Comparison of ENCODE assay signal across 9 mouse cellular contexts in the genomic region with DNA sequence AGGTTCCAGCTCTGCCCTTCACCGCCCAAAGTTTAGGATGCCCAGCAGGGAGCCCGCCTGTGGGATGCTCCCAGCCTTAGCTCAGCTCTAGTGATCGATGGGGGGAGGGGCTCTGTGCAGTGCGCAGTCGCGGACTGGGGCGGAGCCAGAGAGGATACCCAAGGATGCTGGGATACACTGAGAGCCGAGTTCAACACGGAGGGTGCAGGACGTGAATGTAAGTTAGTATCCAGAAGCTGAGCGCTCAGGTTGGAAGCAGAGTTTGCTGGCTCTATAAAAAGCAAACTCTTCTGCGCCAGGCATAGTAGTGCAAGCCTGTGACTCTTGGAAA. TPM values are rescaled to one million over a fixed set of nuclear protein-coding genes. Genes with fewer than 3 reads are reported as not detected.
DNase-seq lines count a peak whose midpoint lies in the region; ATAC-seq lines count a peak whose summit lies in the region.
"Had no signal": no experiment of that assay in that cellular context is flagged by ENCODE, and none has a peak within 500 bp of the region (broad histone marks: within the 10 kb centered on the region; RNA-seq: fewer than 3 reads in every experiment).

TSS of gene Tvp23a (minus strand) at position 99 of the 331 bp plus-strand sequence.

- H3K27me3 ChIP-seq in forebrain, embryonic 12.5 days: no peaks in the 10 kb centered on the region
- no peaks in the 10 kb centered on the region for H3K27me3 ChIP-seq in heart, embryonic 15.5 days
- H3K27me3 ChIP-seq in lung, embryonic 15.5 days: no peaks in the 10 kb centered on the region
- H3K27me3 ChIP-seq: CH12.LX had no signal

- DNase-seq in urinary bladder, postnatal 25 days (ENCODE audit: low spot score): peak; percentile 38
- DNase-seq in urinary bladder, postnatal 10 days (ENCODE audit: low spot score): no peak
- DNase-seq in layer of hippocampus, adult 9-10 months (ENCODE audit: low spot score): peak; percentile 68
- peak; percentile 90 for DNase-seq in retina, postnatal 1 day
- no peak for DNase-seq in thymus, postnatal 14 days

- peak within 1 kb of the TSS; percentile 53 for H3K4me3 ChIP-seq in forebrain, embryonic 12.5 days (replicated peaks)
- H3K4me3 ChIP-seq in heart, embryonic 15.5 days: peak within 1 kb of the TSS; percentile 42
- H3K4me3 ChIP-seq in lung, embryonic 15.5 days: peak within 1 kb of the TSS; percentile 42

- peak within 1 kb of the TSS; percentile 70 for H3K9ac ChIP-seq in forebrain, embryonic 12.5 days
- no peak within 1 kb of the TSS for H3K9ac ChIP-seq in heart, embryonic 15.5 days
- peak within 1 kb of the TSS; percentile 27 for H3K9ac ChIP-seq in lung, embryonic 15.5 days

- H3K9me3 ChIP-seq in forebrain, embryonic 12.5 days: no peaks in the 10 kb centered on the region
- no peaks in the 10 kb centered on the region for H3K9me3 ChIP-seq in heart, embryonic 15.5 days (replicated peaks)
- H3K9me3 ChIP-seq in lung, embryonic 15.5 days: no peaks in the 10 kb centered on the region

- H3K4me2 ChIP-seq in forebrain, embryonic 12.5 days: peak within 1 kb of the TSS; percentile 80
- H3K4me2 ChIP-seq in heart, embryonic 15.5 days: peak within 1 kb of the TSS; percentile 51
- H3K4me2 ChIP-seq in lung, embryonic 15.5 days: peak within 1 kb of the TSS; percentile 65

- under 1% methylated on average over 12 of the region's 12 CpGs for WGBS in forebrain, embryonic 12.5 days
- 8% methylated on average over 12 of the region's 12 CpGs for WGBS in heart, embryonic 15.5 days
- WGBS in lung, embryonic 15.5 days: 5% methylated on average over 12 of the region's 12 CpGs

- H3K27ac ChIP-seq in forebrain, embryonic 12.5 days: peak within 1 kb of the TSS; percentile 84
- H3K27ac ChIP-seq in heart, embryonic 15.5 days: 0 out of 2 replicates have a peak within 1 kb of the TSS, but pooled peaks have one; percentile 28
- H3K27ac ChIP-seq in lung, embryonic 15.5 days: no peak within 1 kb of the TSS

- H3K4me1 ChIP-seq in forebrain, embryonic 12.5 days: peaks cover 33% of the 10 kb centered on the region
- H3K4me1 ChIP-seq in heart, embryonic 15.5 days (replicated peaks): peaks cover 24% of the 10 kb centered on the region
- peaks cover 26% of the 10 kb centered on the region for H3K4me1 ChIP-seq in lung, embryonic 15.5 days

- ATAC-seq in forebrain, embryonic 12.5 days (ENCODE audit: low FRiP score): peak; percentile 99
- peak; percentile 80; the same call in 1 of the 2 replicates for ATAC-seq in heart, embryonic 15.5 days (replicated peaks; ENCODE audit: insufficient number of reproducible peaks, insufficient read depth, low FRiP score, low read depth)
- peak; percentile 88 for ATAC-seq in lung, embryonic 15.5 days (ENCODE audit: borderline replicate concordance, extremely low read depth, low FRiP score, low TSS enrichment)

- no peaks in the 10 kb centered on the region for H3K36me3 ChIP-seq in forebrain, embryonic 12.5 days (replicated peaks)
- no peaks in the 10 kb centered on the region for H3K36me3 ChIP-seq in heart, embryonic 15.5 days
- H3K36me3 ChIP-seq in lung, embryonic 15.5 days: no peaks in the 10 kb centered on the region

RNA-seq across cellular contexts. Expression of gene Tvp23a, which starts in this region (rescaled TPM):
- polyA plus RNA-seq in forebrain, embryonic 12.5 days (2016; fragmentation: Nextera tagmentation; extraction: Ambion mirVana): 35.0 and 36.8 TPM in 2 replicates
- polyA plus RNA-seq in heart, embryonic 15.5 days (2015; fragmentation: Nextera tagmentation; extraction: Ambion mirVana): 3.4 and 5.4 TPM in 2 replicates
- 10.5 and 11.0 TPM in 2 replicates for polyA plus RNA-seq in lung, embryonic 15.5 days (2015; fragmentation: Nextera tagmentation; extraction: Ambion mirVana)

Comparison
In these comparisons a context has a peak if more than half of its experiments do, and no peak if none do; other contexts are left out.
1. DNase-seq: peak in urinary bladder, postnatal 25 days (single experiment), layer of hippocampus, adult 9-10 months (single experiment) and retina, postnatal 1 day (single experiment); none in urinary bladder, postnatal 10 days (single experiment) and thymus, postnatal 14 days (single experiment).
2. Peak in every context shown above with its lines, with median percentiles within 50 percentile points of each other: ATAC-seq, H3K4me2 ChIP-seq and H3K4me3 ChIP-seq.